Mouse (Mus musculus): Measurements from ENCODE around the gene Oprl1. TPM values are rescaled to one million over a fixed set of nuclear protein-coding genes. Genes with fewer than 3 reads are reported as not detected.

Gene Oprl1
- polyA plus RNA-seq, 1 experiment from 2014 or later = 21.7 TPM

DNA sequence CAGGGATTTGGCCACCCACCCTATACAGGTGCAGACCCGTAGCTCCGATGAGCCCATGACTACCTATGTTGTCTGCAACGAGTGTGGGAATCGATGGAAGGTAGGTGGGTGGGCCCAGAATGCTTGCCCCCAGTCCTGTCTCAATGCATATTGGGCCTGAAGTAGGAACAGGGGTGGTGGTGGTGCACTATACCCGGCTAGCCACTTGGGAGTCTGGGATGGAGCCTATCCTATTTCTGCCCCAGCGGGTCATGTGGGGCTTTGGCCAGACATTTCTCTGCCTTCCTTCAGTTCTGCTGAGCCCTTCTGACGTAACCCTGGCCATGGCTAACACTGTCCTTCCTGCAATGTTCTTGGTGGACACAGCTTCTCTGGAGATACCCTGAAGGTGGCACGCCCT, 27.2 kb upstream of the Oprl1 start:
- no peak for DNase-seq (ENCODE audit: low spot score, missing footprints)
- H3K4me2 ChIP-seq = no peak overlapping the region
- peaks cover 1% of the 10 kb centered on the region; the same call in 1 of the 2 replicates for H3K4me1 ChIP-seq (ENCODE audit: control insufficient read depth, insufficient read depth, low read length)
- no peak overlapping the region for H3K27ac ChIP-seq (ENCODE audit: low read depth, low read length)
- 95% methylated on average over 8 of the region's 8 CpGs for WGBS
- no peaks in the 10 kb centered on the region for H3K9me3 ChIP-seq (ENCODE audit: control insufficient read depth, low read length)
- H3K4me3 ChIP-seq (ENCODE audit: low read depth, low read length) = no peak overlapping the region
- H3K9ac ChIP-seq (ENCODE audit: low read length) = no peak overlapping the region
- peaks cover 2% of the 10 kb centered on the region; the same call in 1 of the 2 replicates for H3K36me3 ChIP-seq (ENCODE audit: control insufficient read depth, insufficient read depth, low read length)
- H3K27me3 ChIP-seq (ENCODE audit: control insufficient read depth, insufficient read depth, low read length) = no peaks in the 10 kb centered on the region
- ATAC-seq (ENCODE audit: low FRiP score) = no peak

DNA sequence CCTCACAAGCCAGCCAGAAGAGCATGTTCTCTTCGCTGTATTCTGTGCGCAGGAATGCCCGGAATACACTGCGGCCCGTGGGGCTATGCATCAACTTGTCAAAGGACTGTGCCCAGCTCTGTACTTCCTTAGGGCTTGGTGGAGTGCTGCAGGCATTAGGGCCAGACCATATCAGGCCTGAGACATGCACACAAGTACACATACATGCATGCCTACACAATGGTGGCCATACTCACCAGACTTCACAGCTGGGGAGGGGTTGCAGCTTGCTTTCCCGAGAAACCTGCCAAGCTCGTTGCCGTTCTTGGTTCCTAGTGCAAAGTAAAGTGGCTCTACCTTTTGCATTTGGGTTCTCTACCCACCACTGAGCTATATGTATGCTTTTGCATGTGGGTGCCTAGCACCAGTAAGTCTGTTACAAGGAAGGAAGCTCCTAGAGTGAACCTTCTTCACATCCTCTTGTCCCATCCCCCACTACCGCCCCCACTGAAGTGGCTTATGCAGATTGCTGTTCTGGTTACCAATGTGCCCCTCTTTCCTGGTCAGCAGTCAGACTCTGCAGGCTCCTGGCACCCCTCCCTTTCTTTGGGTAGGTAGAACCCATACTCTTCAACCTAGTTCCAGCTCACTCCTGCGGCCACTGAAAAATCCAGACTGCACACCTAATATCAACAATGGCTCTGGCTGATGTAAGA, 25.2 kb upstream of the Oprl1 start:
- Histone ChIP-seq H3K36me3 (ENCODE audit: control insufficient read depth, insufficient read depth, low read length) (peaks cover 2% of the 10 kb centered on the region; the same call in 1 of the 2 replicates), H3K9ac (ENCODE audit: low read length) (no peak overlapping the region), H3K4me2 (no peak overlapping the region), H3K4me3 (ENCODE audit: low read depth, low read length) (no peak overlapping the region), H3K27ac (ENCODE audit: low read depth, low read length) (no peak overlapping the region), H3K4me1 (ENCODE audit: control insufficient read depth, insufficient read depth, low read length) (peaks cover 9% of the 10 kb centered on the region), H3K27me3 (ENCODE audit: control insufficient read depth, insufficient read depth, low read length) (no peaks in the 10 kb centered on the region), H3K9me3 (ENCODE audit: control insufficient read depth, low read length) (no peaks in the 10 kb centered on the region)
- WGBS = 91% methylated on average over 10 of the region's 10 CpGs
- DNase-seq (ENCODE audit: low spot score, missing footprints) = no peak
- no peak for ATAC-seq (ENCODE audit: low FRiP score)

DNA sequence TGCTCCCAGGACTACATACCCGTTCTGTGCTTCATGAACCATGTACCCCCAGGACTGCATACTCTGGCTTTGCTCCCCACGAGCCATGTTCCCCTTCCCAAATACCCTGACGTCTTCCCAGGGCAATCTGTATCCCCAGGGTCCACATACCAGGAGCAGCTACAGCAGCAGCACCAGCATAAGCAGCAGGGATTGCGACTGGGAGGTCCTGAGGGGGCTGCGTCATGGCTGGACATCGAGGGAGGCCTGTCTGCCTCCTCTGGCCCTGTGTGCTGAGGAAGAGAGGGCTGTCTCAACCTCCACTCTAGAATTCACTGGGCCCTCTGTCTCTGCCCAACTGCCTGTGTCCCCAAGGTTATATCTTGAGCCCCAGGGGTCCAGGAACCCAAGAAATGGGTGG, 23.7 kb upstream of the Oprl1 start:
- DNase-seq (ENCODE audit: low spot score, missing footprints) = no peak
- ATAC-seq (ENCODE audit: low FRiP score) = no peak
- WGBS = 83% methylated on average over 6 of the region's 6 CpGs
- H3K36me3 ChIP-seq (ENCODE audit: control insufficient read depth, insufficient read depth, low read length) = peaks cover 2% of the 10 kb centered on the region; the same call in 1 of the 2 replicates
- no peak overlapping the region for H3K4me2 ChIP-seq
- no peak overlapping the region for H3K4me3 ChIP-seq (ENCODE audit: low read depth, low read length)
- H3K27ac ChIP-seq (ENCODE audit: low read depth, low read length) = no peak overlapping the region
- no peaks in the 10 kb centered on the region for H3K9me3 ChIP-seq (ENCODE audit: control insufficient read depth, low read length)
- H3K9ac ChIP-seq (ENCODE audit: low read length) = no peak overlapping the region
- H3K4me1 ChIP-seq (ENCODE audit: control insufficient read depth, insufficient read depth, low read length) = peaks cover 9% of the 10 kb centered on the region
- no peaks in the 10 kb centered on the region for H3K27me3 ChIP-seq (ENCODE audit: control insufficient read depth, insufficient read depth, low read length)

DNA sequence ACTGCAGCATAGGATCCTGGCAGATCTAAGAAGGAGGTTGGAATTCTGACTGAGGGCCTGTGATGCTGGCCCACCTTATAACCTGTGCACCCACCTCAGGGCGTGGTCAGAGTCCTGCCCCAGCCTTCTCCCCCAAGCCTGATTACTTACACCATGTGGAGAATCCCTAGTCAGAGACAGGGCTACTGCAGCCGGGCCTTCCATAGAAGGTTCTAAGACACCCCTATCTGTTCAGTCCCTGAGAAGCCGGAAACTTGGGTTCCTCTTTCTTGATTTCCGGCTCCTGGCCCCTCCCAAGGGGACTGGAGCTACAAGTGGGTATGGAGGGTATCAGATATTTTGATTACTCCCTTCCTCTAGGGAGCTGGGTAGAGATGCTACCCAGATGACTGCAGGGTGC, 23.2 kb upstream of the Oprl1 start:
- H3K27ac ChIP-seq (ENCODE audit: low read depth, low read length) = no peak overlapping the region
- no peak overlapping the region for H3K9ac ChIP-seq (ENCODE audit: low read length)
- no peaks in the 10 kb centered on the region for H3K9me3 ChIP-seq (ENCODE audit: control insufficient read depth, low read length)
- 87% methylated on average over 4 of the region's 4 CpGs for WGBS
- no peak for DNase-seq (ENCODE audit: low spot score, missing footprints)
- H3K4me1 ChIP-seq (ENCODE audit: control insufficient read depth, insufficient read depth, low read length) = peaks cover 9% of the 10 kb centered on the region
- no peak overlapping the region for H3K4me3 ChIP-seq (ENCODE audit: low read depth, low read length)
- H3K36me3 ChIP-seq (ENCODE audit: control insufficient read depth, insufficient read depth, low read length) = peaks cover 2% of the 10 kb centered on the region; the same call in 1 of the 2 replicates
- no peak for ATAC-seq (ENCODE audit: low FRiP score)
- no peaks in the 10 kb centered on the region for H3K27me3 ChIP-seq (ENCODE audit: control insufficient read depth, insufficient read depth, low read length)
- H3K4me2 ChIP-seq = no peak overlapping the region

DNA sequence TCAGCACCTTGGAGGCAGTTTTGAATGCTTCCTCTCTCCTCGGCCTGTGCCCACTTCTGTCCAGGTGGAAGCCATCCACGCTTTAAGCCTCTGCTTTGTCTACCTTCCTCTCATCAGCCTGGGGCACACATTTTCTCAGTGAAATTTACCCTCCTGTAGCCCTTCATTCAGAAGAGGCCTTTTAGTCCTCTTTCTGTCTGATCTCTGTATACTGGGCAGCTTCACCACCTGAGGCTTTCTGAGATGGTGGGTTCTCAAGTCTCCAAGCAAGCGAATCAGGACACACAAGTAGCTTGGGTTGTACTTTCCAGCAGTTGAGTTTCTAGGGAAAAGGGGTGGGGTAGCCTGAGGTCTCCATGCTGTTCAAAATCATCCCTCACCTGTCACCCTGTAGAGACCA, 22.5 kb upstream of the Oprl1 start:
- WGBS = 91% methylated on average over 3 of the region's 3 CpGs
- Histone ChIP-seq H3K27ac (ENCODE audit: low read depth, low read length) (no peak overlapping the region), H3K4me2 (no peak overlapping the region), H3K27me3 (ENCODE audit: control insufficient read depth, insufficient read depth, low read length) (no peaks in the 10 kb centered on the region), H3K36me3 (ENCODE audit: control insufficient read depth, insufficient read depth, low read length) (no peaks in the 10 kb centered on the region), H3K9ac (ENCODE audit: low read length) (no peak overlapping the region), H3K9me3 (ENCODE audit: control insufficient read depth, low read length) (no peaks in the 10 kb centered on the region), H3K4me1 (ENCODE audit: control insufficient read depth, insufficient read depth, low read length) (peaks cover 9% of the 10 kb centered on the region), H3K4me3 (ENCODE audit: low read depth, low read length) (no peak overlapping the region)
- ATAC-seq (ENCODE audit: low FRiP score) = no peak
- peak; percentile 51 for DNase-seq (ENCODE audit: low spot score, missing footprints)

DNA sequence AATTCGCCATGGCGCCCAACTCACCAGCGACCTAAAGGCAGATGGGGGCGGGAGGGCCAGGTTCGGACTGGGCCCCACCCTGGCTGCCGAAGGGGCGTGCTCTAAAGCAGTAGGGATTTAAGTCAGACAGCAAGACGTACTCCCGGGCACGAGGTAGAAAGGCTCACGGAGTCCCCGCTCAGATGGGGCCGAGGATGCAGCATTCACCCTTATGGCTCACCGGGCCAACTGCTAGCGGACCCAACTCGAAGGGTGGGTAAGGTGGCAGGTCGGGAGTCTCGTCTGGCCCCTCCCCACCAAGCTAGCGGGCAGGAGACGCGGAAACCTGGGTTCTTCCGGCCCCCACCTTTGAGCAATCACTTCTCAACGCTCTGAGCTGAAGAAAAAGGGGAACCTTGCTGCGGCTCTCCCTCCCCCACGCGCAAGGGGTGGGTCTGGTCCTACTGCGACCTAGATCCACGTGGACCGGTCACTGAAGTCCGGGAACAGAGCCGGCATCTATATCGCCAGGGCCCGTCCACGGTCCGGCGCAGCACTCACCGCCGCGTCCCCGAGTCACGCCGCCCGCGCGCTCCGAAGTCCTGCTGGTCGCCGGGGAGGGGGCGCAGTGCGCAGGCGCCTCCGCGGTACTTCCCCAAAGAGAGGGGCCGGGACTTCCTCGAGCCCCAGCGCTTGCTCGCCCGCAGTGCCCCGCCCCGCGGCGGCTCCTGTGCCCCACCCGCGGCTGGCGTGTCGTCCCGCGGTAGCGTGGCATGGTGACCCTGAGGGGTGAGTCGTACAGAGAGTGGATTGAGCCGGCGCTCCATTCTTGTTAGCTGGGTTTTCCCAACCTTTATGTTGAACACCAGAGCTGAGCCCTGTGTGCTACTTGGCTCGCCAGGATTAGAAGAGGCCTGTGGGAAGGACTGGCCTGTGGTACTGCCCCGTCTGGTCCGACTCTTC, 21.2 kb upstream of the Oprl1 start, which contains the start of gene Rgs19:
Gene Rgs19, minus strand, starts transcription at position 639 of the 942 bp plus-strand sequence.
- H3K27me3 ChIP-seq (ENCODE audit: control insufficient read depth, insufficient read depth, low read length) = no peaks in the 10 kb centered on the region
- peak; percentile 96 for DNase-seq (ENCODE audit: low spot score, missing footprints)
- no peaks in the 10 kb centered on the region for H3K36me3 ChIP-seq (ENCODE audit: control insufficient read depth, insufficient read depth, low read length)
- peak within 1 kb of the TSS; percentile 60 for H3K4me3 ChIP-seq (ENCODE audit: low read depth, low read length)
- no peak within 1 kb of the TSS for H3K27ac ChIP-seq (ENCODE audit: low read depth, low read length)
- H3K9me3 ChIP-seq (ENCODE audit: control insufficient read depth, low read length) = no peaks in the 10 kb centered on the region
- peak within 1 kb of the TSS; percentile 85 for H3K4me2 ChIP-seq
- peaks cover 9% of the 10 kb centered on the region for H3K4me1 ChIP-seq (ENCODE audit: control insufficient read depth, insufficient read depth, low read length)
- H3K9ac ChIP-seq (ENCODE audit: low read length) = peak within 1 kb of the TSS; percentile 82
- under 1% methylated on average over 74 of the region's 75 CpGs for WGBS
- peak; percentile 89 for ATAC-seq (ENCODE audit: low FRiP score)

DNA sequence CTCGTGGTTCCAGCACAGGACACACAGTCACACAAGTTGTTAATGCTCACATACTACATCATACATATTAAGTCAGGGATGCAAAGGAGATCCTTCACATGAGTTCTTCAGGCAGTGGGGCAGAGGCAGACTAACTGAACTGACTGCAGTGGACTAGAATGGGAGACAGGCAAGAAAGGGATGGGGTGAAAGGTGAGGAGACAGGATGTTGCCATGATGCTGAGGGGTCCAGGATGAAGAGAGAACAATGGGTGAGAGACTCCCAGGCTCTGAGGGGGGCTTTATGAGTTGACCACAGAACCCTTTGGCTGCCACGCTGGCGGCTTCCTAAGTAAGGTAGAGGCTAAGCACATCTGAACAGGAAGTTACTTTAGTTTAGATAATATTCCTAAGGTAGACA, 20.2 kb upstream of the Oprl1 start:
- peaks cover 9% of the 10 kb centered on the region for H3K4me1 ChIP-seq (ENCODE audit: control insufficient read depth, insufficient read depth, low read length)
- no peaks in the 10 kb centered on the region for H3K36me3 ChIP-seq (ENCODE audit: control insufficient read depth, insufficient read depth, low read length)
- WGBS = 88% methylated on average over 3 of the region's 3 CpGs
- no peak for DNase-seq (ENCODE audit: low spot score, missing footprints)
- no peaks in the 10 kb centered on the region for H3K9me3 ChIP-seq (ENCODE audit: control insufficient read depth, low read length)
- H3K4me3 ChIP-seq (ENCODE audit: low read depth, low read length) = no peak overlapping the region
- H3K27ac ChIP-seq (ENCODE audit: low read depth, low read length) = no peak overlapping the region
- peak overlapping the region; percentile 82; the same call in 1 of the 2 replicates for H3K9ac ChIP-seq (ENCODE audit: low read length)
- no peak for ATAC-seq (ENCODE audit: low FRiP score)
- H3K4me2 ChIP-seq = no peak overlapping the region; the same call in 1 of the 2 replicates
- no peaks in the 10 kb centered on the region for H3K27me3 ChIP-seq (ENCODE audit: control insufficient read depth, insufficient read depth, low read length)

DNA sequence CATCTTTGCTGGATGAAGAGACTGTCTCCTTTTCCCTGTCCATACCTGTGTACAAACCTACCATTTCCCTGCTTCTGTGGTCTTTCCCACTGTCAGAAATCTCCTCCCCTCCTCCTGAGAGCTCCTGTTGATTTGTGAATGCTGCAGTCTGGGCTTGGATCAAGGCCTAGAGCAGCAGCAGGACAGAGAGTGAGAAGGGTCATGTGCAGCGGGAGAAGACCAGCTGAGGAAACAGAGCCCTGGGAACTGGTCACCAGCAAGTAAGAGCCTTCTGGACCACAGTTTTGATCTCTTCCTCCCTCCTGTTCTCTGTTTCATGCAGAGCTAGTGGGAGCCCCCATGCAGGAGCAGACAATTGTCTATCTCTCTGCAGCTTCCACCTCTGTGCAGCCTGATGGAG, 19.0 kb upstream of the Oprl1 start:
- Histone ChIP-seq H3K27me3 (ENCODE audit: control insufficient read depth, insufficient read depth, low read length) (no peaks in the 10 kb centered on the region), H3K27ac (ENCODE audit: low read depth, low read length) (no peak overlapping the region), H3K9ac (ENCODE audit: low read length) (no peak overlapping the region), H3K36me3 (ENCODE audit: control insufficient read depth, insufficient read depth, low read length) (no peaks in the 10 kb centered on the region), H3K4me3 (ENCODE audit: low read depth, low read length) (no peak overlapping the region), H3K4me1 (ENCODE audit: control insufficient read depth, insufficient read depth, low read length) (peaks cover 9% of the 10 kb centered on the region), H3K4me2 (no peak overlapping the region), H3K9me3 (ENCODE audit: control insufficient read depth, low read length) (no peaks in the 10 kb centered on the region)
- ATAC-seq (ENCODE audit: low FRiP score) (no peak), DNase-seq (ENCODE audit: low spot score, missing footprints) (no peak)
- 84% methylated on average over 1 of the region's 1 CpGs for WGBS

Measured in midbrain, embryonic 11.5 days (tissue).